Mouse (Mus musculus): ENCODE measurements around the gene Spata6.

Spata6 gene

DNA sequence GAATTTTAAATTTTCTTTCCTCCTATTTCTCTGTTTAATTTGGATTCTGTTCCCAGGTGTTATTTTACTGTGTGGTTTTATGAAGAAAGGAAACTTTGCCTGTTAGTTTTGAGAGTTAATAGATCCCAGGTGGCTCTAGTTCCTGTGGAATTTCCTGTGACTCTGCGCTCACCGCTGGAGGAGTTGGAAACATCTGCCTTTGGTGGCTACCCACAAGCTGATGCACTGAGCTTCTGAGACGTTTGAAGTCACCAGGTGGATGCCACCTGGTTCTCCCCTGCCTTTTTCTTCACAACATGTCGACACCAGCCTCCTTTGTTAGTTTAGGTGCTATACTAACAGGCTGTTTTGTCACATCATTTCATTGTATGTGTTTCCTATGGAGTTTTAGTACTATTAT, 97.7 kb downstream of the Spata6 start:
- DNase-seq (ENCODE audit: low read depth in 1 of 2, low spot score in 2 of 2) = no peak

DNA sequence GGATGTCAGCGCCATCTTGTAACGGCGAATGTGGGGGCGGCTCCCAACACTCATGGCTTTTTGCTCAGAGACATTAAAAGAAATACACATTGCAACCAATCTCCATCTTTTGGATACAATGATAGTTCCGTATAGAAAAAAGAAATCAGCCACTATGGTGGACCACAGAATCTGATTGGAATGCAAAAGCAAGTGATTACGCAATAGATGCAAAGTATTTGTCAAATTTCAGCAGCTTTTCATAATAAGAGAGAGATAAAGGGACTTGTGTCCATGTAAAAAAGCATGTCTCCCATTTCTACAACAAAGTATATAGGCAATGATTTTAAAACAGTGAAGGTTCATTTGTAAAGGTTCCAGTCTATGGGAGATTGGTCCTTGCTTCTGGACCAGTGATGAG, 119.1 kb downstream of the Spata6 start:
- no peak for DNase-seq (ENCODE audit: low read depth in 1 of 2, low spot score in 2 of 2)

DNA sequence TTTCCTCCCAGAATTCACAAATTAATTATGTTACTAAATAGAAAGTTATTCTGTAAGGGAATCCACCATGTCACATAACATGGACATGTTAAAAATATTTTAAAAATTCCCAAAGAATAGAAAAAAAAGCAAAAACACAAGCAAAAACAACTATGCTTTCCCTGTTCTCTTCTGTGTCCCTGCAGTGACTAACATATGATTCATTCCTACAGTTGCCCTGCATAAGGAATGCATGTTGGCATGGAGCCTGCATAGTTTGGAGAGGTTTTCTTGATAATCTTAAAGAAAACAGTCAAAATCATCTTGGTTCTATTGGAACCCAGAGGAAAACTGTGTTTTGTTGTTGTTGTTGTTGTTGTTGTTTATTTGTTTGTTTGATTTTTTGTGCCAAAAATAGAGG, 132.8 kb downstream of the Spata6 start:
- no peak for DNase-seq (ENCODE audit: low read depth in 1 of 2, low spot score in 2 of 2)

DNA sequence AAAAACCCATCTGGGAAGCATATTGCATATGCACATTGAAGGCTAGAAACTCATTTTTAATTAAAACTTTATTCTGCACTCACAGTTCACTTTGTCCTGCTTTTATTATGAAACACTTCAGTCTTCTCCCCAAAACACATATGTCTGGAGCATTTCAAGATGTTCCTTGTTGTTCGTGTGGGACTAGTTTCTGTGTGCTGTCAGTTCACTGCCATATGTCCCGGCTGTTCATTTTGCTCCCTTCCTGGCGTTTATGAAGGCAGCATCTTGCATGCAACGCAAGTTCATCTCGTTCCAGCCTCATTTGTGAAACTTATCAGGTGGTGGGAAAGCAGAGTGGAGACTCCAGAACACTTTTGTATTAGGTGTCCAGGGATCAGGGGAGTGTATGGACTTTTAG, 146.9 kb downstream of the Spata6 start:
- DNase-seq (ENCODE audit: low read depth in 1 of 2, low spot score in 2 of 2) = no peak

DNA sequence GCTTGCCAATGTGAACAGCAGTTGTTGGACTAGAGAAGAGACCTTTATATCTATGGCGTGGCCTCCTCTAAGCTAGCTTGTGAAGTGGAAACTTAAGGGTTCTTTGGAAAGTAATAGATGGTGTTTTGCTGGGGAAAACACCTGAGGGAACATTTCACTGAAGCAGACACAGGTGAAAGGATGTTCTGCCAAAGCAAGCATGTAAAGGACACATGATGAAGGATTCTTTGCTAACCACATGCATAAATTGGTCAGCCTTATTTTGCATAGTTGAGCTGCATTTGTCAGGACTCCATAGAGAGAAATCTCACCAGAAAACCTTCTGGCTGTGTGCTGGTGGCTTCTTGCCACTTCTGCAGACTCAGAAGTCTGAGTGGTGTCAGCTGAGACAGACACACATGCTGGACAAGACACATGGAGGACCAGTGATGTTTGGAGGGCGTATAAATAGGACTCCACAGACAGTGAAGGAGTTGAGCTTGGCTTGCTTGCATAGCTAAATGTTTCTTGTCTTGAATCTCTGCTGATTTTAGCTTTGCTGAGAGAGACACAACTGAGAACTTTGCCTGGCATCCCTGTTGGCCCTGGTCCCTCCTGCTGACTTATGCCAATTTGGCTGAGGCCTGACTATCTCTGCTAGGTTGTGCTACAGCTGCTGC, 148.1 kb downstream of the Spata6 start:
- no peak for DNase-seq (ENCODE audit: low read depth in 1 of 2, low spot score in 2 of 2)
